ENCODE assay signal across 8 mouse cellular contexts in the genomic region with DNA sequence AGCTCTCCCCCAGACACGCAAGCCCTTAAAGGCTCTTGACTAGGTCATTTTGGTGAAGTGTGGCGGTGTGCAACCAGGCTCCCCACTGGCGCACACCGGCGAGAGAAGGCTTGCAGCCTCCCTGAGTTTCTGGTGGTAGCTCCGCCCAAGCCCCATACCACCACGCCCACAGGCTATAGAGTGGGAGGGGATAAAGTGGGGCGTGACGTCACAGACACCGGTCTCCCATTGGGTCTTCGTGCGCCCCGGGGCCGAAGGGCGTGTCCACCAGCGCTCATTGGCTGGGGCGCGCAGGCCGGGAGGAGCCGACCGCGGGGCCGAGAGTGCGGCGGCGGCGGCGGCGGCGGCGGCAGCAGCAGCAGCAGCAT. TPM values are rescaled to one million over a fixed set of nuclear protein-coding genes. Genes with fewer than 3 reads are reported as not detected.
DNase-seq lines count a peak whose midpoint lies in the region; ATAC-seq and TF ChIP-seq lines count a peak whose summit lies in the region.

TSS of gene Habp4 (plus strand) at position 277 of the 368 bp plus-strand sequence.

- H3K79me3 ChIP-seq in C2C12 (ENCODE audit: low read depth), result peaks cover 11% of the 10 kb centered on the region

- peak within 1 kb of the TSS; percentile 80 for H3K9ac ChIP-seq in heart, embryonic 11.5 days (ENCODE audit: low read depth, low read length)
- peak within 1 kb of the TSS; percentile 79 for H3K9ac ChIP-seq in kidney, embryonic 16.5 days (replicated peaks; ENCODE audit: low read length)
- H3K9ac ChIP-seq in liver, adult 2 months (ENCODE audit: low read depth, low read length), result peak within 1 kb of the TSS; percentile 92

- no peaks in the 10 kb centered on the region for H3K27me3 ChIP-seq in C2C12 (ENCODE audit: control insufficient read depth, insufficient read depth, insufficient read length)
- H3K27me3 ChIP-seq in erythroblast, embryonic 14.5 days (ENCODE audit: control insufficient read depth), result peaks cover 77% of the 10 kb centered on the region
- no peaks in the 10 kb centered on the region for H3K27me3 ChIP-seq in heart, embryonic 11.5 days (ENCODE audit: control insufficient read depth, insufficient read depth, low read length)
- peaks cover 7% of the 10 kb centered on the region; the same call in 1 of the 2 replicates for H3K27me3 ChIP-seq in kidney, embryonic 16.5 days (ENCODE audit: insufficient read depth, low read length)
- H3K27me3 ChIP-seq in liver, adult 2 months (ENCODE audit: control insufficient read depth, insufficient read depth, low read length), result no peaks in the 10 kb centered on the region
- H3K27me3 ChIP-seq in myocyte (ENCODE audit: control insufficient read depth, insufficient read depth, insufficient read length), result no peaks in the 10 kb centered on the region
- no peaks in the 10 kb centered on the region for H3K27me3 ChIP-seq in splenic B cell, adult 2 months (ENCODE audit: control insufficient read depth, insufficient read depth, low read length, poor library complexity, severe bottlenecking)

- peak within 1 kb of the TSS; percentile 88 for H3K27ac ChIP-seq in heart, embryonic 11.5 days (ENCODE audit: low read depth, low read length)
- peak within 1 kb of the TSS; percentile 67 for H3K27ac ChIP-seq in kidney, embryonic 16.5 days (ENCODE audit: low read length)
- peak within 1 kb of the TSS; percentile 68 for H3K27ac ChIP-seq in liver, adult 2 months (replicated peaks; ENCODE audit: insufficient read depth, low read depth, low read length)

- DNase-seq in brain, embryonic 14.5 days (ENCODE audit: low read depth), result peak; percentile 99
- peak; percentile 88 for DNase-seq in liver, adult 2 months (ENCODE audit: extremely low read depth, low read depth, low spot score)
- peak; percentile 99 for DNase-seq in splenic B cell, adult 2 months (ENCODE audit: low read depth, low spot score)

- H3K79me2 ChIP-seq in C2C12 (ENCODE audit: control insufficient read depth, insufficient read depth) (peaks cover 24% of the 10 kb centered on the region), myocyte (ENCODE audit: control insufficient read depth, insufficient read depth) (peaks cover 18% of the 10 kb centered on the region)
- H3K79me2 ChIP-seq in liver, adult 2 months (ENCODE audit: control insufficient read depth, insufficient read depth, low read length), result peaks cover 10% of the 10 kb centered on the region; the same call in 1 of the 2 replicates

- H3K4me1 ChIP-seq in erythroblast, embryonic 14.5 days (ENCODE audit: control insufficient read depth), result peaks cover 28% of the 10 kb centered on the region
- H3K4me1 ChIP-seq in heart, embryonic 11.5 days (ENCODE audit: control insufficient read depth, insufficient read depth, low read length), result peaks cover 5% of the 10 kb centered on the region; the same call in 1 of the 2 replicates
- H3K4me1 ChIP-seq in kidney, embryonic 16.5 days (ENCODE audit: insufficient read depth, low read length), result peaks cover 15% of the 10 kb centered on the region
- H3K4me1 ChIP-seq in liver, adult 2 months (ENCODE audit: control insufficient read depth, insufficient read depth, low read length), result peaks cover 8% of the 10 kb centered on the region

- no peak for TF ChIP-seq CTCF in C2C12 (IDR thresholded peaks at IDR 0.05; ENCODE audit: control insufficient read depth, insufficient read depth, insufficient read length)
- no peak for TF ChIP-seq CTCF in brain, embryonic 14.5 days (IDR thresholded peaks at IDR 0.05; ENCODE audit: borderline replicate concordance, extremely low read depth, insufficient read depth, insufficient read length)
- TF ChIP-seq CTCF in liver, adult 2 months (IDR thresholded peaks at IDR 0.05; ENCODE audit: low read depth, low read length), result no peak

- H3K4me2 ChIP-seq in heart, embryonic 11.5 days, result peak within 1 kb of the TSS; percentile 90
- peak within 1 kb of the TSS; percentile 100 for H3K4me2 ChIP-seq in kidney, embryonic 16.5 days (replicated peaks; ENCODE audit: low read depth, low read length)
- peak within 1 kb of the TSS; percentile 100 for H3K4me2 ChIP-seq in myocyte (ENCODE audit: low read depth)

- H3ac ChIP-seq in C2C12 (ENCODE audit: control insufficient read depth, insufficient read length, low read depth) (peak within 1 kb of the TSS; percentile 91), myocyte (ENCODE audit: control insufficient read depth, insufficient read length) (peak within 1 kb of the TSS; percentile 91)

- H3K36me3 ChIP-seq in C2C12 (ENCODE audit: control insufficient read depth, insufficient read depth), result no peaks in the 10 kb centered on the region
- no peaks in the 10 kb centered on the region for H3K36me3 ChIP-seq in erythroblast, embryonic 14.5 days (ENCODE audit: control insufficient read depth)
- H3K36me3 ChIP-seq in heart, embryonic 11.5 days (ENCODE audit: control insufficient read depth, insufficient read depth, low read length), result 0 out of 2 replicates have a peak, but pooled peaks cover 2% of the 10 kb centered on the region
- 0 out of 2 replicates have a peak, but pooled peaks cover 5% of the 10 kb centered on the region for H3K36me3 ChIP-seq in kidney, embryonic 16.5 days (ENCODE audit: insufficient read depth, low read length)
- H3K36me3 ChIP-seq in liver, adult 2 months (ENCODE audit: control insufficient read depth, insufficient read depth, low read length), result no peaks in the 10 kb centered on the region
- no peaks in the 10 kb centered on the region for H3K36me3 ChIP-seq in myocyte (ENCODE audit: control insufficient read depth, insufficient read depth)
- H3K36me3 ChIP-seq in splenic B cell, adult 2 months (ENCODE audit: control insufficient read depth, insufficient read depth, low read length, poor library complexity, severe bottlenecking), result no peaks in the 10 kb centered on the region

- WGBS in heart, embryonic 11.5 days (ENCODE audit: insufficient replicate concordance), result under 1% methylated on average over 30 of the region's 31 CpGs
- WGBS in kidney, embryonic 16.5 days, result under 1% methylated on average over 27 of the region's 31 CpGs
- WGBS in liver, adult 2 months, result 0% methylated on average over 31 of the region's 31 CpGs

- ATAC-seq in heart, embryonic 11.5 days (replicated peaks; ENCODE audit: insufficient number of reproducible peaks, low FRiP score, low TSS enrichment), result peak; percentile 100
- ATAC-seq in kidney, embryonic 16.5 days (ENCODE audit: low FRiP score, low TSS enrichment), result peak; percentile 99

- TF ChIP-seq POLR2A in brain, embryonic 14.5 days (IDR thresholded peaks at IDR 0.05; ENCODE audit: borderline replicate concordance, extremely low read depth, insufficient read depth, insufficient read length, poor library complexity, severe bottlenecking), result no peak
- 0 out of 2 replicates have a peak, but pooled peaks have one; percentile 55 for TF ChIP-seq POLR2A in liver, adult 2 months (IDR thresholded peaks at IDR 0.05; ENCODE audit: extremely low read depth, insufficient read depth, low read length)
- no peak for TF ChIP-seq POLR2A in myocyte (IDR thresholded peaks at IDR 0.05; ENCODE audit: insufficient read length, low read depth)

- H3K9me3 ChIP-seq in erythroblast, embryonic 14.5 days (ENCODE audit: control insufficient read depth, low read length), result no peaks in the 10 kb centered on the region
- H3K9me3 ChIP-seq in heart, embryonic 11.5 days (replicated peaks; ENCODE audit: control insufficient read depth, low read length), result 0 out of 2 replicates have a peak, but pooled peaks cover under 1% of the 10 kb centered on the region
- H3K9me3 ChIP-seq in kidney, embryonic 16.5 days (ENCODE audit: low read length), result peaks cover 1% of the 10 kb centered on the region; the same call in 1 of the 2 replicates

- H3K4me3 ChIP-seq in C2C12 (ENCODE audit: insufficient read depth, poor library complexity, severe bottlenecking) (peak within 1 kb of the TSS; percentile 63), myocyte (peak within 1 kb of the TSS; percentile 50)
- H3K4me3 ChIP-seq in erythroblast, embryonic 14.5 days (replicated peaks), result peak within 1 kb of the TSS; percentile 80
- peak within 1 kb of the TSS; percentile 71 for H3K4me3 ChIP-seq in heart, embryonic 11.5 days (ENCODE audit: low read depth, low read length)
- peak within 1 kb of the TSS; percentile 73 for H3K4me3 ChIP-seq in kidney, embryonic 16.5 days (ENCODE audit: low read length)
- H3K4me3 ChIP-seq in liver, adult 2 months (ENCODE audit: insufficient read depth, low read depth, low read length), result peak within 1 kb of the TSS; percentile 86

TF ChIP-seq in C2C12, 6 proteins besides CTCF, POLR2A, EP300 and RAD21:
- TF ChIP-seq MYOD1 (IDR thresholded peaks at IDR 0.05; ENCODE audit: control insufficient read depth, insufficient read length, low read depth) (no peak), FOSL1 (IDR thresholded peaks at IDR 0.05; ENCODE audit: insufficient read depth, low read length, poor library complexity, severe bottlenecking) (no peak), USF1 (IDR thresholded peaks at IDR 0.05; ENCODE audit: low read depth) (no peak), CEBPB (IDR thresholded peaks at IDR 0.05; ENCODE audit: low read depth) (no peak), MYOG (IDR thresholded peaks at IDR 0.05; ENCODE audit: control insufficient read depth, extremely low read depth, insufficient read length) (no peak), MAX (IDR thresholded peaks at IDR 0.05) (no peak)

TF ChIP-seq in myocyte, 11 proteins besides CTCF, POLR2A, EP300 and RAD21:
- TF ChIP-seq POLR2AphosphoS2 (IDR thresholded peaks at IDR 0.05; ENCODE audit: insufficient read length, low read depth), result peak; percentile 66
- no peak for TF ChIP-seq TCF3 (IDR thresholded peaks at IDR 0.05; ENCODE audit: insufficient read length, low read depth)
TF ChIP-seq in myocyte: peak in this region for 1.

RNA-seq across cellular contexts. Expression of gene Habp4, which starts in this region (rescaled TPM):
- polyA plus RNA-seq in C2C12 (2012; fragmentation: generic; extraction: Trizol) (19.1 TPM), myocyte (2012; fragmentation: generic; extraction: Trizol) (32.5 TPM)
- polyA plus RNA-seq in brain, embryonic 14.5 days (2012; rRNA removed), result 26.5 and 36.3 TPM in 2 replicates
- polyA plus RNA-seq in erythroblast, embryonic 14.5 days (2012), result 1.4 and 1.5 TPM in 2 replicates
- polyA plus RNA-seq in heart, embryonic 11.5 days (2014; fragmentation: Nextera tagmentation; extraction: Ambion mirVana), result 42.2 and 50.2 TPM in 2 replicates
- 28.4 and 29.1 TPM in 2 replicates for polyA plus RNA-seq in kidney, embryonic 16.5 days (2015; fragmentation: Nextera tagmentation; extraction: Ambion mirVana)
- total RNA-seq in liver, adult 2 months (2014; rRNA removed), result 37.7 and 39.4 TPM in 2 replicates
- polyA plus RNA-seq in liver, adult 2 months (2012; rRNA removed), result 29.6 and 38.4 TPM in 2 replicates

Comparison
In these comparisons a context has a peak if more than half of its experiments do, and no peak if none do; other contexts are left out.
1. Peak in every context shown above with its lines: DNase-seq, ATAC-seq, H3K4me3 ChIP-seq and H3K27ac ChIP-seq.